Mouse (Mus musculus) heart, embryonic 14.5 days (tissue): ENCODE data around the gene Trabd2b. TPM values are rescaled to one million over a fixed set of nuclear protein-coding genes. Genes with fewer than 3 reads are reported as not detected.

ENCODE experiments used
- ATAC-seq: fragments of 200-750 bp; cut with Nextera tagmentation; 2 replicates; pipeline ENCODE4 v1.8.0; 2017; ENCODE audit warnings: low read depth, moderate TSS enrichment; ENCODE audit not compliant: insufficient number of reproducible peaks, insufficient read depth, low FRiP score
- H3K27ac ChIP-seq, 2 experiments: fragments of 200-500 bp in 1 of 2; fragments of 300-500 bp in 1 of 2; sonication (generic) in 1 of 2; replicated peaks in 1 of 2; 2 replicates each; pipeline ENCODE4 v1.5.1; 2012 to 2014; ENCODE audit warnings: low read depth in 2 of 2, low read length in 2 of 2, control low read depth in 1 of 2, mild to moderate bottlenecking in 1 of 2, mixed read lengths in 1 of 2; ENCODE audit not compliant: control insufficient read depth in 1 of 2, insufficient read depth in 1 of 2
- H3K27me3 ChIP-seq: fragments of 300-500 bp; sonication (generic); 2 replicates; pipeline ENCODE4 v1.6.1; 2014; ENCODE audit warnings: mild to moderate bottlenecking, low read length, control low read depth; ENCODE audit not compliant: control insufficient read depth, insufficient read depth
- H3K36me3 ChIP-seq: fragments of 300-500 bp; sonication (generic); 2 replicates; pipeline ENCODE4 v1.6.1; 2014; ENCODE audit warnings: mild to moderate bottlenecking, control low read depth, low read length, mixed read lengths; ENCODE audit not compliant: control insufficient read depth, insufficient read depth
- H3K4me1 ChIP-seq, 2 experiments: fragments of 200-500 bp in 1 of 2; fragments of 300-500 bp in 1 of 2; sonication (generic) in 1 of 2; 2 replicates each; pipeline ENCODE4 v1.6.1; 2012 to 2014; ENCODE audit warnings: low read length in 2 of 2, control low read depth in 1 of 2, mixed read lengths in 1 of 2; ENCODE audit not compliant: control insufficient read depth in 2 of 2, insufficient read depth in 2 of 2
- H3K4me2 ChIP-seq: fragments of 300-500 bp; sonication (generic); 2 replicates; pipeline ENCODE4 v1.6.1; 2014; ENCODE audit warnings: mild to moderate bottlenecking, low read length
- H3K4me3 ChIP-seq, 2 experiments: fragments of 200-500 bp in 1 of 2; fragments of 300-500 bp in 1 of 2; sonication (generic) in 1 of 2; 2 replicates each; pipeline ENCODE4 v1.5.1; 2012 to 2014; ENCODE audit warnings: low read length in 2 of 2, mild to moderate bottlenecking in 2 of 2, control low read depth in 1 of 2, low read depth in 1 of 2, moderate library complexity in 1 of 2; ENCODE audit not compliant: control insufficient read depth in 1 of 2, insufficient read depth in 1 of 2
- H3K9ac ChIP-seq: fragments of 300-500 bp; sonication (generic); 2 replicates; pipeline ENCODE4 v1.6.1; 2014; ENCODE audit warnings: mild to moderate bottlenecking, low read length
- H3K9me3 ChIP-seq: fragments of 300-500 bp; sonication (generic); 2 replicates; pipeline ENCODE4 v1.6.1; 2016; ENCODE audit warnings: low read length, control low read depth; ENCODE audit not compliant: control insufficient read depth
- WGBS: fragments of 180-500 bp; shearing (Covaris S2); extraction: QIAGEN DNeasy Blood & Tissue Kit; methylation state at CpG from one replicate; pipeline ENCODE4 v1.1.7; 2014; 5-methylcytosine and 5-hydroxymethylcytosine counted together
- polyA plus RNA-seq: library from polyadenylated mRNA; unstranded; fragments of >200 nt; fragmentation: Nextera tagmentation; extraction: Ambion mirVana; gene quantifications from 2 replicates; pipeline ENCODE4 v1.2.1, GENCODE M21; 2014

Trabd2b gene
- polyA plus RNA-seq, 1 experiment from 2014 or later = 2.7 TPM

GRCm38 (mm10) chr4:114519966-114520365 is 113.4 kb downstream of the Trabd2b start:
- Histone ChIP-seq H3K27ac (no peak overlapping the region), H3K9me3 (no peaks in the 10 kb centered on the region), H3K27me3 (peaks cover 20% of the 10 kb centered on the region), H3K4me1 (peaks cover 7 to 15% of the 10 kb centered on the region in 2 experiments), H3K4me2 (no peak overlapping the region), H3K36me3 (no peaks in the 10 kb centered on the region), H3K4me3 (no peak overlapping the region), H3K9ac (no peak overlapping the region)
- ATAC-seq = no peak
- WGBS = 75% methylated on average over 3 of the region's 3 CpGs

- no peak overlapping the region for H3K4me3 ChIP-seq
- no peak overlapping the region for H3K4me2 ChIP-seq
- H3K27me3 ChIP-seq = peaks cover 20% of the 10 kb centered on the region
- no peak for ATAC-seq
- H3K9me3 ChIP-seq = no peaks in the 10 kb centered on the region
- H3K27ac ChIP-seq = no peak overlapping the region
- 75% methylated on average over 5 of the region's 5 CpGs for WGBS
- no peak overlapping the region for H3K9ac ChIP-seq
- H3K36me3 ChIP-seq = no peaks in the 10 kb centered on the region
- H3K4me1 ChIP-seq = no peaks in the 10 kb centered on the region
Measured at GRCm38 (mm10) chr4:114523335-114524188, 117.0 kb downstream of the Trabd2b start.

GRCm38 (mm10) chr4:114531591-114531990 is 125.1 kb downstream of the Trabd2b start:
- peaks cover 2 to 9% of the 10 kb centered on the region in 2 experiments for H3K4me1 ChIP-seq
- no peak overlapping the region for H3K27ac ChIP-seq
- no peak overlapping the region for H3K9ac ChIP-seq
- no peak overlapping the region for H3K4me3 ChIP-seq
- H3K9me3 ChIP-seq = no peaks in the 10 kb centered on the region
- H3K27me3 ChIP-seq = peaks cover 4% of the 10 kb centered on the region; the same call in 1 of the 2 replicates
- H3K36me3 ChIP-seq = no peaks in the 10 kb centered on the region
- WGBS = 79% methylated on average over 6 of the region's 6 CpGs
- ATAC-seq = no peak
- H3K4me2 ChIP-seq = no peak overlapping the region

- peaks cover 2 to 9% of the 10 kb centered on the region in 2 experiments for H3K4me1 ChIP-seq
- no peak overlapping the region for H3K9ac ChIP-seq
- no peak overlapping the region for H3K4me2 ChIP-seq
- H3K36me3 ChIP-seq = no peaks in the 10 kb centered on the region
- no peaks in the 10 kb centered on the region for H3K9me3 ChIP-seq
- ATAC-seq = peak; percentile 23; the same call in 1 of the 2 replicates
- WGBS = 62% methylated on average over 4 of the region's 4 CpGs
- no peak overlapping the region for H3K4me3 ChIP-seq
- H3K27ac ChIP-seq = no peak overlapping the region
- H3K27me3 ChIP-seq = peaks cover 4% of the 10 kb centered on the region; the same call in 1 of the 2 replicates
Measured at GRCm38 (mm10) chr4:114533894-114534754, 127.6 kb downstream of the Trabd2b start.

- ATAC-seq = no peak
- WGBS = 85% methylated on average over 6 of the region's 6 CpGs
- Histone ChIP-seq H3K27me3 (peaks cover 4% of the 10 kb centered on the region; the same call in 1 of the 2 replicates), H3K9me3 (no peaks in the 10 kb centered on the region), H3K9ac (no peak overlapping the region), H3K4me2 (no peak overlapping the region), H3K4me1 (peaks cover 2 to 9% of the 10 kb centered on the region in 2 experiments), H3K27ac (no peak overlapping the region), H3K36me3 (no peaks in the 10 kb centered on the region), H3K4me3 (no peak overlapping the region)
Measured at GRCm38 (mm10) chr4:114537376-114537974, 131.0 kb downstream of the Trabd2b start.

GRCm38 (mm10) chr4:114540031-114540430 is 133.5 kb downstream of the Trabd2b start:
- Histone ChIP-seq H3K4me3 (no peak overlapping the region), H3K27ac (no peak overlapping the region), H3K9me3 (no peaks in the 10 kb centered on the region), H3K36me3 (no peaks in the 10 kb centered on the region), H3K9ac (no peak overlapping the region), H3K27me3 (peaks cover 7% of the 10 kb centered on the region; the same call in 1 of the 2 replicates), H3K4me2 (no peak overlapping the region), H3K4me1 (no peaks in the 10 kb centered on the region)
- ATAC-seq = no peak
- 84% methylated on average over 7 of the region's 7 CpGs for WGBS

GRCm38 (mm10) chr4:114541221-114541620 is 134.7 kb downstream of the Trabd2b start:
- no peaks in the 10 kb centered on the region for H3K36me3 ChIP-seq
- H3K4me1 ChIP-seq = no peaks in the 10 kb centered on the region
- H3K9me3 ChIP-seq = no peaks in the 10 kb centered on the region
- no peak overlapping the region for H3K4me2 ChIP-seq
- peaks cover 7% of the 10 kb centered on the region; the same call in 1 of the 2 replicates for H3K27me3 ChIP-seq
- H3K27ac ChIP-seq = no peak overlapping the region
- WGBS = 93% methylated on average over 1 of the region's 1 CpGs
- no peak for ATAC-seq
- no peak overlapping the region for H3K4me3 ChIP-seq
- H3K9ac ChIP-seq = no peak overlapping the region
